Mouse (Mus musculus): ENCODE data around the gene Bnip2. TPM values are rescaled to one million over a fixed set of nuclear protein-coding genes. Genes with fewer than 3 reads are reported as not detected.

Bnip2 gene
- polyA plus RNA-seq, 1 experiment from 2014 or later: 73.8 TPM

GRCm38 (mm10) chr9:70039597-70040385 lies 50.5 kb downstream of the Bnip2 start:
- H3K9ac ChIP-seq: no peak overlapping the region
- H3K4me2 ChIP-seq: no peak overlapping the region
- no peak overlapping the region for H3K27ac ChIP-seq
- H3K4me1 ChIP-seq: no peaks in the 10 kb centered on the region
- H3K27me3 ChIP-seq (replicated peaks): no peaks in the 10 kb centered on the region
- WGBS: 91% methylated on average over 6 of the region's 6 CpGs
- H3K9me3 ChIP-seq: no peaks in the 10 kb centered on the region
- no peak for ATAC-seq (replicated peaks)
- H3K4me3 ChIP-seq: no peak overlapping the region
- H3K36me3 ChIP-seq (replicated peaks): no peaks in the 10 kb centered on the region

- Histone ChIP-seq H3K4me2 (no peak overlapping the region), H3K9ac (no peak overlapping the region), H3K4me1 (no peaks in the 10 kb centered on the region), H3K36me3 (replicated peaks) (no peaks in the 10 kb centered on the region), H3K27ac (no peak overlapping the region), H3K4me3 (no peak overlapping the region), H3K9me3 (no peaks in the 10 kb centered on the region), H3K27me3 (replicated peaks) (no peaks in the 10 kb centered on the region)
- ATAC-seq (replicated peaks): no peak
- 85% methylated on average over 11 of the region's 11 CpGs for WGBS
Measured at GRCm38 (mm10) chr9:70040570-70040969, 51.3 kb downstream of the Bnip2 start.

- 96% methylated on average over 4 of the region's 4 CpGs for WGBS
- no peaks in the 10 kb centered on the region for H3K4me1 ChIP-seq
- no peak overlapping the region for H3K27ac ChIP-seq
- no peak for ATAC-seq (replicated peaks)
- no peak overlapping the region for H3K4me3 ChIP-seq
- H3K27me3 ChIP-seq (replicated peaks): no peaks in the 10 kb centered on the region
- no peaks in the 10 kb centered on the region for H3K9me3 ChIP-seq
- no peak overlapping the region for H3K4me2 ChIP-seq
- no peaks in the 10 kb centered on the region for H3K36me3 ChIP-seq (replicated peaks)
- no peak overlapping the region for H3K9ac ChIP-seq
Measured at GRCm38 (mm10) chr9:70042137-70042536, 52.9 kb downstream of the Bnip2 start.

DNA sequence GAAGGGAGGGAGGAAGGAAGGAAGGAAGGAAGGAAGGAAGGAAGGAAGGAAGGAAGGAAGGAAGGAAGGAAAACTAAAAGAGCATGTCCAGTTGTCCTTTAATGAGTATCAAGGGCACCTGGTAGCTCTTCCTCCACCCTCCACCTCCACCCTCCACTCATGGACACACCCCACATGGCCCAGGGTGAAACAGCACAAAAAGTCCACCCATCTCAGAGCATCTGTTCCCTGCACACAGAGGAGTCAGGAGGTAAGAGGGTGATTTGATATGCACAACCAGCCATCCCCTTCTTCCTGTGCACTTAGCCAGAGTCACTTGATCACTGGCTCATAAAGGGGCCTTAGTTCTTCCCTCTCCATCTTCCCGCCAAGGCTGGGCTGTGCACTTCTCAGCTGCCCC lies 53.7 kb downstream of the Bnip2 start:
- H3K9me3 ChIP-seq: no peaks in the 10 kb centered on the region
- H3K4me3 ChIP-seq: no peak overlapping the region
- H3K4me2 ChIP-seq: no peak overlapping the region
- no peak overlapping the region for H3K9ac ChIP-seq
- H3K27me3 ChIP-seq (replicated peaks): no peaks in the 10 kb centered on the region
- no peaks in the 10 kb centered on the region for H3K4me1 ChIP-seq
- no peak overlapping the region for H3K27ac ChIP-seq
- ATAC-seq (replicated peaks): no peak
- WGBS: 50% methylated on average over 1 of the region's 1 CpGs
- no peaks in the 10 kb centered on the region for H3K36me3 ChIP-seq (replicated peaks)

DNA sequence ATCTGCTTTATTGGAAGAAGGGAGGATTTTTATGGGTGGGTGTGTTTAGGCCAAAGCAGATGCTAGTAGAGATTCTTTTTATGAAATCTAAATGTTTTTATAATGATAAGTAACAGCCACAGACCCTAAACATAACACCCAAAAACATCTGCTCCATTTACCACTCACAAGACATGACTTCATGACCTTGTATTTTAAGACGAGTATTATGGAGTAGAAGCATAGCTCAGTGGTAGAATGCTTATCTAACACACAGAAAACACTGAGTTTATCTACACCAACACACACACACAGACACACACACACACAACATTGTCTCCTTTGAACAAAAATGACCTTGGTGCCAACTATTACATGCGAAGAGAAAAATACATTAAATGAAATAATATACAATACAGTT lies 55.6 kb downstream of the Bnip2 start:
- no peaks in the 10 kb centered on the region for H3K9me3 ChIP-seq
- no peak overlapping the region for H3K4me2 ChIP-seq
- H3K36me3 ChIP-seq (replicated peaks): no peaks in the 10 kb centered on the region
- H3K27ac ChIP-seq: no peak overlapping the region
- WGBS: 86% methylated on average over 2 of the region's 2 CpGs
- H3K27me3 ChIP-seq (replicated peaks): no peaks in the 10 kb centered on the region
- ATAC-seq (replicated peaks): no peak
- 0 out of 2 replicates have a peak, but pooled peaks cover 6% of the 10 kb centered on the region for H3K4me1 ChIP-seq
- no peak overlapping the region for H3K4me3 ChIP-seq
- H3K9ac ChIP-seq: no peak overlapping the region

GRCm38 (mm10) chr9:70046255-70046654 lies 57.0 kb downstream of the Bnip2 start:
- ATAC-seq (replicated peaks): no peak

GRCm38 (mm10) chr9:70047839-70048238 lies 58.6 kb downstream of the Bnip2 start:
- Histone ChIP-seq H3K4me2 (no peak overlapping the region), H3K9me3 (no peaks in the 10 kb centered on the region), H3K9ac (no peak overlapping the region), H3K4me3 (no peak overlapping the region), H3K4me1 (0 out of 2 replicates have a peak, but pooled peaks cover 6% of the 10 kb centered on the region), H3K36me3 (replicated peaks) (no peaks in the 10 kb centered on the region), H3K27ac (no peak overlapping the region), H3K27me3 (replicated peaks) (no peaks in the 10 kb centered on the region)
- ATAC-seq (replicated peaks): no peak
- WGBS: 70% methylated on average over 3 of the region's 3 CpGs

More at GRCm38 (mm10) chr9:70046255-70046654, 57.0 kb downstream of the Bnip2 start:
- H3K4me3 ChIP-seq: no peak overlapping the region
- H3K4me2 ChIP-seq: no peak overlapping the region
- no peaks in the 10 kb centered on the region for H3K36me3 ChIP-seq (replicated peaks)
- 87% methylated on average over 6 of the region's 6 CpGs for WGBS
- H3K27me3 ChIP-seq (replicated peaks): no peaks in the 10 kb centered on the region
- H3K9me3 ChIP-seq: no peaks in the 10 kb centered on the region
- H3K4me1 ChIP-seq: 0 out of 2 replicates have a peak, but pooled peaks cover 6% of the 10 kb centered on the region
- no peak overlapping the region for H3K27ac ChIP-seq
- H3K9ac ChIP-seq: no peak overlapping the region

- Histone ChIP-seq H3K36me3 (replicated peaks) (no peaks in the 10 kb centered on the region), H3K4me2 (no peak overlapping the region), H3K27ac (no peak overlapping the region), H3K4me1 (0 out of 2 replicates have a peak, but pooled peaks cover 6% of the 10 kb centered on the region), H3K27me3 (replicated peaks) (no peaks in the 10 kb centered on the region), H3K9ac (no peak overlapping the region), H3K4me3 (no peak overlapping the region), H3K9me3 (no peaks in the 10 kb centered on the region)
- ATAC-seq (replicated peaks): no peak
- 49% methylated on average over 5 of the region's 5 CpGs for WGBS
Measured at GRCm38 (mm10) chr9:70048280-70048679, 59.0 kb downstream of the Bnip2 start.

DNA sequence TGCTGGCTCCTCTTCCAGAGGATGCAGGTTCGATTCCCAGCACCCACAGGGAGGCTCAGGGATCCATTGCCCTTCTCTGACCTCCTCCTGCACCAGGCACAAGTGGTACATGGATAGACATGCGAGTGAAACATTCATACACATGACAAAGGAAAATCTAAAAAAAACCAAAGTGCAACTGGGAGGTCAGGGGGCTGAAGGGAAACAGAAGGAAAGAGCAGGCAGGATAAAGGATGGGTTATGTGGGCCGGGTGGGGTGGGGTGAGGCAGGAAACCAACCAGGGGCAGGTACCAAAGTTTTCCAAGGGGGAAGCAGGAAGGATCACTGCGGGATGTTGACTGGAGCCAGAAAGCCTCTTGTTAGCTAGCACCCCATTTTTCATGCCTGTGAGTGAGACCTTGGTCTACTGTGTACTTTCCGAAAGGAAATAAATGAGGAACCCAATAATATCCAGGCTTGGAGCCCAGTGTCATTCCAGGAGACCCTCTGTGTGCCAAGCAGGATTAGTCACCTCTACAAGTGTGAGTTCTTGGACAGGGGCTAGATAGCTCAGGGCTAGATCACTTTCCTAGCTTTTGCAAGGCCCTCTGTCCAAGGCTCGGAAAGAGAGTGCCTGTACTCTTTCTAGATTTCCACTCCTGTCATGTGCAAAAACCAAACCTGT lies 59.6 kb downstream of the Bnip2 start:
- ATAC-seq (replicated peaks): no peak
- Histone ChIP-seq H3K4me1 (0 out of 2 replicates have a peak, but pooled peaks cover 6% of the 10 kb centered on the region), H3K4me3 (no peak overlapping the region), H3K27me3 (replicated peaks) (no peaks in the 10 kb centered on the region), H3K4me2 (no peak overlapping the region), H3K36me3 (replicated peaks) (no peaks in the 10 kb centered on the region), H3K27ac (0 out of 2 replicates have a peak overlapping the region, but pooled peaks have one; percentile 53), H3K9me3 (no peaks in the 10 kb centered on the region), H3K9ac (no peak overlapping the region)
- WGBS: 55% methylated on average over 6 of the region's 6 CpGs

- 23% methylated on average over 3 of the region's 3 CpGs for WGBS
- Histone ChIP-seq H3K9me3 (no peaks in the 10 kb centered on the region), H3K4me2 (no peak overlapping the region), H3K36me3 (replicated peaks) (no peaks in the 10 kb centered on the region), H3K4me3 (no peak overlapping the region), H3K27me3 (replicated peaks) (no peaks in the 10 kb centered on the region), H3K4me1 (0 out of 2 replicates have a peak, but pooled peaks cover 6% of the 10 kb centered on the region), H3K9ac (no peak overlapping the region), H3K27ac (0 out of 2 replicates have a peak overlapping the region, but pooled peaks have one; percentile 53)
- no peak for ATAC-seq (replicated peaks)
Measured at GRCm38 (mm10) chr9:70049416-70049783, 60.1 kb downstream of the Bnip2 start.

DNA sequence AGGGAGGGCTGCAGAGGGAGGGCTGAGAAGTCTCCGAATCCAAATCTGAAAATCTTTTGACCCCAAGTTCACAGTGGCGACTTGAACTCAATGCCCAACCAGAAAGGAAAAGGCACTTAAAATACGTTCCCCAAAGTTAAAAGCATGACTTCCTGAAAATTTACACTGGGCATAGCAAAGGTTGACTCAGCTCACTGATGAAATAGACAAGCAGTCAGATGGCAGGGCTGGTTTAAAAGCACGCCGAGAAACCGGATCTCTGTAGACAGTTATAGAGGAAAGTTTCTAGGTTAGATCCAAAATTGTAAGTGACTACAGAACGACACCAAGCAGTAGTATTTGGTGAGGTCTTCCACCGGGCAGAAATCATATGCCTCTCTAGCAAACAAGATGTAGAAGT lies 60.6 kb downstream of the Bnip2 start:
- Histone ChIP-seq H3K4me2 (no peak overlapping the region), H3K27me3 (replicated peaks) (no peaks in the 10 kb centered on the region), H3K36me3 (replicated peaks) (no peaks in the 10 kb centered on the region), H3K4me3 (no peak overlapping the region), H3K9me3 (no peaks in the 10 kb centered on the region), H3K9ac (no peak overlapping the region), H3K27ac (no peak overlapping the region), H3K4me1 (0 out of 2 replicates have a peak, but pooled peaks cover 6% of the 10 kb centered on the region)
- 44% methylated on average over 8 of the region's 8 CpGs for WGBS
- ATAC-seq (replicated peaks): no peak

DNA sequence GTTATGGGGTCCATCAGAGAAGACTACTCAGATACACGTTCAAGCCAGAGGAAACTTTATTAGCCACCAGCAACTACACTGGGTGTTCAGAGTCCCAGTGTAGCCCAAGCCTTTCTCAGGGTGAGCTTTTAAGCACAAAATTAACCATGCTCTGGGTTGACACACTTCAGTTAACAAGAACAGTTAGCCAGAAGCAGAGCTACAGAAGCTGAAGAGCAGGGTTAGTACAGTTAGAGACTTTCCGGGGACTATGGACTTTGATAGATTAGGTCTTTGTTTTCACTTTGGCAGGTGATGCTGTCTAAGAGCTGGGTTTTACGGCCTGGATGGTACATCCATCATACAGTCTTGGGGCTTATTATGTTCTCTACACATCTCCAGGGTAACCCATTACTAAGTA lies 63.5 kb downstream of the Bnip2 start:
- no peak overlapping the region for H3K27ac ChIP-seq
- no peaks in the 10 kb centered on the region for H3K27me3 ChIP-seq (replicated peaks)
- H3K9ac ChIP-seq: no peak overlapping the region
- WGBS: 71% methylated on average over 3 of the region's 3 CpGs
- no peaks in the 10 kb centered on the region for H3K36me3 ChIP-seq (replicated peaks)
- 0 out of 2 replicates have a peak, but pooled peaks cover 6% of the 10 kb centered on the region for H3K4me1 ChIP-seq
- no peak overlapping the region for H3K4me3 ChIP-seq
- no peak for ATAC-seq (replicated peaks)
- no peak overlapping the region for H3K4me2 ChIP-seq
- H3K9me3 ChIP-seq: no peaks in the 10 kb centered on the region

Measured in midbrain, embryonic 15.5 days (tissue).